Mouse (Mus musculus): ENCODE measurements around the gene Psma6. TPM values are rescaled to one million over a fixed set of nuclear protein-coding genes. Genes with fewer than 3 reads are reported as not detected.
A peak's percentile ranks its signal among the peaks of the same experiment; 100 is the strongest.

Gene Psma6
- polyA plus RNA-seq, 1 experiment, result 266 TPM

- no peaks in the 10 kb centered on the region for H3K27me3 ChIP-seq (ENCODE audit: control insufficient read depth, insufficient read depth, insufficient read length)
- no peaks in the 10 kb centered on the region for H3K79me2 ChIP-seq (ENCODE audit: control insufficient read depth, insufficient read depth)
- H3ac ChIP-seq (ENCODE audit: control insufficient read depth, insufficient read length), result no peak overlapping the region
- no peak overlapping the region for H3K4me3 ChIP-seq
- H3K36me3 ChIP-seq (ENCODE audit: control insufficient read depth, insufficient read depth), result no peaks in the 10 kb centered on the region
- H3K4me2 ChIP-seq (ENCODE audit: low read depth), result no peak overlapping the region
- TF ChIP-seq E2F4 (IDR thresholded peaks at IDR 0.05; ENCODE audit: insufficient read depth) (no peak), MAX (IDR thresholded peaks at IDR 0.05; ENCODE audit: low read depth) (no peak), MYOD1 (IDR thresholded peaks at IDR 0.05; ENCODE audit: control insufficient read depth in 1 of 3, insufficient read length in 2 of 3, low read depth in 2 of 3) (no peak), CEBPB (IDR thresholded peaks at IDR 0.05; ENCODE audit: insufficient read depth, poor library complexity, severe bottlenecking) (no peak)
These were observed 61.6 kb downstream of the Psma6 start for GRCm38 (mm10) chr12:55445583-55445982.

- TF ChIP-seq USF1 (IDR thresholded peaks at IDR 0.05; ENCODE audit: low read depth) (no peak), MYOD1 (IDR thresholded peaks at IDR 0.05; ENCODE audit: control insufficient read depth in 1 of 3, insufficient read length in 2 of 3, low read depth in 2 of 3) (no peak), TCF12 (IDR thresholded peaks at IDR 0.05; ENCODE audit: insufficient read depth, poor library complexity, severe bottlenecking) (no peak), E2F4 (IDR thresholded peaks at IDR 0.05; ENCODE audit: insufficient read depth) (no peak), POLR2A (IDR thresholded peaks at IDR 0.05; ENCODE audit: insufficient read length, low read depth) (no peak), SRF (IDR thresholded peaks at IDR 0.05; ENCODE audit: control insufficient read depth, insufficient read length, low read depth) (no peak), TCF3 (IDR thresholded peaks at IDR 0.05; ENCODE audit: insufficient read length, low read depth) (no peak), MAX (IDR thresholded peaks at IDR 0.05; ENCODE audit: low read depth) (no peak), POLR2AphosphoS2 (IDR thresholded peaks at IDR 0.05; ENCODE audit: insufficient read length, low read depth) (no peak)
- no peaks in the 10 kb centered on the region for H3K79me2 ChIP-seq (ENCODE audit: control insufficient read depth, insufficient read depth)
- no peaks in the 10 kb centered on the region for H3K27me3 ChIP-seq (ENCODE audit: control insufficient read depth, insufficient read depth, insufficient read length)
- H3K4me3 ChIP-seq, result no peak overlapping the region
- H3K4me2 ChIP-seq (ENCODE audit: low read depth), result peak overlapping the region; percentile 44
- no peaks in the 10 kb centered on the region for H3K36me3 ChIP-seq (ENCODE audit: control insufficient read depth, insufficient read depth)
- no peak overlapping the region for H3ac ChIP-seq (ENCODE audit: control insufficient read depth, insufficient read length)
These were observed 62.3 kb downstream of the Psma6 start for GRCm38 (mm10) chr12:55446366-55446745.

GRCm38 (mm10) chr12:55446746-55447395 is 62.8 kb downstream of the Psma6 start:
- no peak overlapping the region for H3ac ChIP-seq (ENCODE audit: control insufficient read depth, insufficient read length)
- peak; percentile 80 to 99 (median 93) for TF ChIP-seq MYOG (IDR thresholded peaks at IDR 0.05; ENCODE audit: control insufficient read depth in 1 of 3, insufficient read depth in 1 of 3, insufficient read length in 2 of 3, low read depth in 2 of 3)
- TF ChIP-seq POLR2AphosphoS2 (IDR thresholded peaks at IDR 0.05; ENCODE audit: insufficient read length, low read depth), result no peak
- no peak for TF ChIP-seq SRF (IDR thresholded peaks at IDR 0.05; ENCODE audit: control insufficient read depth, insufficient read length, low read depth)
- TF ChIP-seq MYOD1 (IDR thresholded peaks at IDR 0.05; ENCODE audit: control insufficient read depth in 1 of 3, insufficient read length in 2 of 3, low read depth in 2 of 3), result peak; percentile 77 to 87 (median 83)
- peak; percentile 86 for TF ChIP-seq TCF12 (IDR thresholded peaks at IDR 0.05; ENCODE audit: insufficient read depth, poor library complexity, severe bottlenecking)
- no peaks in the 10 kb centered on the region for H3K79me2 ChIP-seq (ENCODE audit: control insufficient read depth, insufficient read depth)
- no peaks in the 10 kb centered on the region for H3K27me3 ChIP-seq (ENCODE audit: control insufficient read depth, insufficient read depth, insufficient read length)
- no peak overlapping the region for H3K4me3 ChIP-seq
- H3K36me3 ChIP-seq (ENCODE audit: control insufficient read depth, insufficient read depth), result no peaks in the 10 kb centered on the region
- H3K4me2 ChIP-seq (ENCODE audit: low read depth), result peak overlapping the region; percentile 44

GRCm38 (mm10) chr12:55447396-55447760 is 63.4 kb downstream of the Psma6 start:
- no peaks in the 10 kb centered on the region for H3K27me3 ChIP-seq (ENCODE audit: control insufficient read depth, insufficient read depth, insufficient read length)
- H3K4me2 ChIP-seq (ENCODE audit: low read depth), result peak overlapping the region; percentile 28
- no peak overlapping the region for H3K4me3 ChIP-seq
- no peaks in the 10 kb centered on the region for H3K79me2 ChIP-seq (ENCODE audit: control insufficient read depth, insufficient read depth)
- TF ChIP-seq POLR2A (IDR thresholded peaks at IDR 0.05; ENCODE audit: insufficient read length, low read depth) (no peak), USF1 (IDR thresholded peaks at IDR 0.05; ENCODE audit: low read depth) (no peak), MYOD1 (IDR thresholded peaks at IDR 0.05; ENCODE audit: control insufficient read depth in 1 of 3, insufficient read length in 2 of 3, low read depth in 2 of 3) (no peak), MAX (IDR thresholded peaks at IDR 0.05; ENCODE audit: low read depth) (no peak), TCF12 (IDR thresholded peaks at IDR 0.05; ENCODE audit: insufficient read depth, poor library complexity, severe bottlenecking) (no peak), TCF3 (IDR thresholded peaks at IDR 0.05; ENCODE audit: insufficient read length, low read depth) (no peak), POLR2AphosphoS2 (IDR thresholded peaks at IDR 0.05; ENCODE audit: insufficient read length, low read depth) (no peak), CEBPB (IDR thresholded peaks at IDR 0.05; ENCODE audit: insufficient read depth, poor library complexity, severe bottlenecking) (no peak), SRF (IDR thresholded peaks at IDR 0.05; ENCODE audit: control insufficient read depth, insufficient read length, low read depth) (no peak), REST (IDR thresholded peaks at IDR 0.05; ENCODE audit: insufficient read depth, insufficient read length) (no peak), MYOG (IDR thresholded peaks at IDR 0.05; ENCODE audit: control insufficient read depth in 1 of 3, insufficient read depth in 1 of 3, insufficient read length in 2 of 3, low read depth in 2 of 3) (no peak), E2F4 (IDR thresholded peaks at IDR 0.05; ENCODE audit: insufficient read depth) (no peak)
- H3K36me3 ChIP-seq (ENCODE audit: control insufficient read depth, insufficient read depth), result no peaks in the 10 kb centered on the region
- no peak overlapping the region for H3ac ChIP-seq (ENCODE audit: control insufficient read depth, insufficient read length)

GRCm38 (mm10) chr12:55448457-55448856 is 64.4 kb downstream of the Psma6 start:
- TF ChIP-seq SRF (IDR thresholded peaks at IDR 0.05; ENCODE audit: control insufficient read depth, insufficient read length, low read depth) (no peak), CEBPB (IDR thresholded peaks at IDR 0.05; ENCODE audit: insufficient read depth, poor library complexity, severe bottlenecking) (no peak), TCF12 (IDR thresholded peaks at IDR 0.05; ENCODE audit: insufficient read depth, poor library complexity, severe bottlenecking) (no peak), MYOG (IDR thresholded peaks at IDR 0.05; ENCODE audit: control insufficient read depth in 1 of 3, insufficient read depth in 1 of 3, insufficient read length in 2 of 3, low read depth in 2 of 3) (no peak), POLR2AphosphoS2 (IDR thresholded peaks at IDR 0.05; ENCODE audit: insufficient read length, low read depth) (no peak), MAX (IDR thresholded peaks at IDR 0.05; ENCODE audit: low read depth) (no peak), E2F4 (IDR thresholded peaks at IDR 0.05; ENCODE audit: insufficient read depth) (no peak), MYOD1 (IDR thresholded peaks at IDR 0.05; ENCODE audit: control insufficient read depth in 1 of 3, insufficient read length in 2 of 3, low read depth in 2 of 3) (no peak), POLR2A (IDR thresholded peaks at IDR 0.05; ENCODE audit: insufficient read length, low read depth) (no peak), REST (IDR thresholded peaks at IDR 0.05; ENCODE audit: insufficient read depth, insufficient read length) (no peak), USF1 (IDR thresholded peaks at IDR 0.05; ENCODE audit: low read depth) (no peak)
- no peaks in the 10 kb centered on the region for H3K79me2 ChIP-seq (ENCODE audit: control insufficient read depth, insufficient read depth)
- no peak overlapping the region for H3K4me3 ChIP-seq
- H3K4me2 ChIP-seq (ENCODE audit: low read depth), result no peak overlapping the region
- no peak overlapping the region for H3ac ChIP-seq (ENCODE audit: control insufficient read depth, insufficient read length)
- H3K27me3 ChIP-seq (ENCODE audit: control insufficient read depth, insufficient read depth, insufficient read length), result no peaks in the 10 kb centered on the region
- H3K36me3 ChIP-seq (ENCODE audit: control insufficient read depth, insufficient read depth), result no peaks in the 10 kb centered on the region

All from myocyte (in vitro differentiated cells).